In the genomic region with DNA sequence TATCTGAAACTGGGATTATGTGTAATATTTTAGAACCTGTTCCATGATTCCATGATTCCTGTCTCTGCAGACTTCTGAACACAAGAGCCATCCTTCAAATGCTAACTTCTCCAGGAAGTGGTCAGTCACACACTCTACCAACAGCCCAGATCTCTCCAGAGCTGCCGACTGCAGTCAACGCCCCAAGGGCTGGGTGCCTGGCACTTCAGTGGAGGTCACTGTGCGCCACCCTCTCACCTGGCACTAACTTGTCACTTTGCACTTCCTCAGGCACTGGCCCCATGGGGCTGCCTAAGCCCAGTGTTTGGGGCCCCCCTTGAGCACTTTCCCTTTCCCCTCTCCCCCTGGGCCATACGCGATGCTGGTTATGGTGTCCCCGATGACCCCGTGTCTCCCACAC, we compare ENCODE assay signal across 9 mouse cellular contexts. TPM values are rescaled to one million over a fixed set of nuclear protein-coding genes. Genes with fewer than 3 reads are reported as not detected.
A peak's percentile ranks its signal among the peaks of the same experiment; 100 is the strongest.
DNase-seq lines count a peak whose midpoint lies in the region; ATAC-seq lines count a peak whose summit lies in the region.
"Had no signal": no experiment of that assay in that cellular context is flagged by ENCODE, and none has a peak within 500 bp of the region (broad histone marks: within the 10 kb centered on the region; RNA-seq: fewer than 3 reads in every experiment).

No protein-coding gene starts in this region.

- peak overlapping the region; percentile 23; the same call in 1 of the 2 replicates for H3K27ac ChIP-seq in heart, embryonic 10.5 days
- no peak overlapping the region for H3K27ac ChIP-seq in heart, embryonic 12.5 days (ENCODE audit: poor library complexity, severe bottlenecking)

- no peak overlapping the region for H3K4me3 ChIP-seq in heart, embryonic 10.5 days
- H3K4me3 ChIP-seq in heart, embryonic 12.5 days = no peak overlapping the region
- H3K4me3 ChIP-seq in megakaryocyte, embryonic 14.5 days (replicated peaks) = peak overlapping the region; percentile 88

- no peak overlapping the region for H3K4me2 ChIP-seq in heart, embryonic 12.5 days

- no peaks in the 10 kb centered on the region for H3K36me3 ChIP-seq in heart, embryonic 10.5 days
- H3K36me3 ChIP-seq in heart, embryonic 12.5 days = no peaks in the 10 kb centered on the region
- peaks cover 5% of the 10 kb centered on the region for H3K36me3 ChIP-seq in megakaryocyte, embryonic 14.5 days (replicated peaks; ENCODE audit: low read length)

- peaks cover 53% of the 10 kb centered on the region for H3K4me1 ChIP-seq in heart, embryonic 10.5 days
- peaks cover 50% of the 10 kb centered on the region for H3K4me1 ChIP-seq in heart, embryonic 12.5 days (replicated peaks)
- peaks cover 97% of the 10 kb centered on the region for H3K4me1 ChIP-seq in megakaryocyte, embryonic 14.5 days

- intact Hi-C loops in left cerebral cortex, postnatal 25 days (cut with DNase I) = no loop called here

- WGBS in heart, embryonic 10.5 days = 67% methylated on average over 7 of the region's 7 CpGs
- WGBS in heart, embryonic 12.5 days = 64% methylated on average over 7 of the region's 7 CpGs

- no peak for ATAC-seq in heart, embryonic 12.5 days (ENCODE audit: insufficient number of reproducible peaks, low FRiP score)

- H3K9me3 ChIP-seq in heart, embryonic 10.5 days = no peaks in the 10 kb centered on the region
- H3K9me3 ChIP-seq in heart, embryonic 12.5 days (replicated peaks) = no peaks in the 10 kb centered on the region
- H3K9me3 ChIP-seq in megakaryocyte, embryonic 14.5 days = no peaks in the 10 kb centered on the region

- no peaks in the 10 kb centered on the region for H3K27me3 ChIP-seq in heart, embryonic 10.5 days (ENCODE audit: insufficient read depth, poor library complexity, severe bottlenecking)
- no peaks in the 10 kb centered on the region for H3K27me3 ChIP-seq in heart, embryonic 12.5 days (replicated peaks)
- H3K27me3 ChIP-seq in megakaryocyte, embryonic 14.5 days (replicated peaks) = no peaks in the 10 kb centered on the region

- no peak for DNase-seq in heart, embryonic 10.5 days (ENCODE audit: low spot score)
- DNase-seq in thymus, postnatal 0 days (ENCODE audit: low spot score) = peak; percentile 43
- no peak for DNase-seq in thymus, postnatal 25 days
- no peak for DNase-seq in left cerebral cortex, postnatal 25 days (ENCODE audit: low spot score in 2 of 2)
- DNase-seq in cerebellum, adult 8-10 months = no peak
- DNase-seq in embryo, embryonic 10.5 days (ENCODE audit: low spot score) = no peak
- DNase-seq: adrenal gland, postnatal 14 days had no signal

- no peak overlapping the region for H3K9ac ChIP-seq in heart, embryonic 12.5 days

RNA-seq across cellular contexts. Expression of a gene that starts 46.8 kb away (rescaled TPM):
- 14.6 and 18.6 TPM in 2 replicates for polyA plus RNA-seq in heart, embryonic 10.5 days (2016; fragmentation: Nextera tagmentation; extraction: Ambion mirVana)
- polyA plus RNA-seq in heart, embryonic 12.5 days (2016; fragmentation: Nextera tagmentation; extraction: Ambion mirVana) = 16.7 and 16.9 TPM in 2 replicates
- 18.8 and 19.0 TPM in 2 replicates for polyA plus RNA-seq in thymus, postnatal 0 days (2015; fragmentation: Nextera tagmentation; extraction: Ambion mirVana)
- 9.4 and 13.7 TPM in 2 replicates for polyA plus RNA-seq in megakaryocyte, embryonic 14.5 days (2012; ENCODE audit: insufficient read depth, low replicate concordance)
- total RNA-seq in left cerebral cortex, postnatal 25 days (2021) = 10 to 100 TPM; 12.7 to 13.4 TPM
